Mouse (Mus musculus) intestine, postnatal 0 days (tissue): ENCODE measurements around the gene Exoc3l. TPM values are rescaled to one million over a fixed set of nuclear protein-coding genes. Genes with fewer than 3 reads are reported as not detected.

Source experiments
- ATAC-seq: fragments of 200-750 bp; cut with Nextera tagmentation; 2 replicates; pipeline ENCODE4 v1.8.0; 2017; ENCODE audit warnings: mild to moderate bottlenecking, moderate TSS enrichment, moderate library complexity
- H3K27ac ChIP-seq: fragments of 300-500 bp; sonication (generic); 2 replicates; pipeline ENCODE4 v1.5.1; 2014; ENCODE audit warnings: mild to moderate bottlenecking, low read depth, low read length, moderate library complexity
- H3K27me3 ChIP-seq: fragments of 300-500 bp; sonication (generic); replicated peaks from 2 replicates; pipeline ENCODE4 v1.6.1; 2014; ENCODE audit warnings: low read length, mixed read lengths; ENCODE audit not compliant: control insufficient read depth, insufficient read depth
- H3K36me3 ChIP-seq: fragments of 300-500 bp; sonication (generic); 2 replicates; pipeline ENCODE4 v1.6.1; 2014; ENCODE audit warnings: mild to moderate bottlenecking, moderate library complexity; ENCODE audit not compliant: control insufficient read depth, insufficient read depth
- H3K4me1 ChIP-seq: fragments of 300-500 bp; sonication (generic); replicated peaks from 2 replicates; pipeline ENCODE4 v1.6.1; 2014; ENCODE audit warnings: antibody characterized with exemption, low read length, mixed read lengths; ENCODE audit not compliant: control insufficient read depth, insufficient read depth
- H3K4me2 ChIP-seq: fragments of 300-500 bp; sonication (generic); replicated peaks from 2 replicates; pipeline ENCODE4 v1.6.1; 2014; ENCODE audit warnings: low read depth, mild to moderate bottlenecking, moderate library complexity
- H3K4me3 ChIP-seq: fragments of 300-500 bp; sonication (generic); 2 replicates; pipeline ENCODE4 v1.5.1; 2014; ENCODE audit warnings: low read depth, low read length
- H3K9ac ChIP-seq: fragments of 300-500 bp; sonication (generic); 2 replicates; pipeline ENCODE4 v1.6.1; 2014; ENCODE audit warnings: mild to moderate bottlenecking, low read depth, low read length
- H3K9me3 ChIP-seq: fragments of 300-500 bp; sonication (generic); 2 replicates; pipeline ENCODE4 v1.6.1; 2016; ENCODE audit warnings: mixed run types; ENCODE audit not compliant: control insufficient read depth
- CTCF ChIP-seq: sonication (generic); IDR thresholded peaks from 2 replicates; pipeline ENCODE4 v1.5.1; 2016; ENCODE audit warnings: low read depth, mild to moderate bottlenecking, control low read depth, antibody characterized with exemption, moderate library complexity
- WGBS: fragments of 180-500 bp; shearing (Covaris S2); extraction: QIAGEN DNeasy Blood & Tissue Kit; methylation state at CpG from one replicate; pipeline ENCODE4 v1.1.7; 2014; 5-methylcytosine and 5-hydroxymethylcytosine counted together
- polyA plus RNA-seq: library from polyadenylated mRNA; unstranded; fragments of >200 nt; fragmentation: Nextera tagmentation; extraction: Ambion mirVana; gene quantifications from 2 replicates; pipeline ENCODE4 v1.2.1, GENCODE M21; 2015

Gene Exoc3l
- polyA plus RNA-seq, 1 experiment from 2014 or later, result 2.5 TPM

GRCm38 (mm10) chr8:105317941-105318340 is 22.0 kb upstream of the Exoc3l start:
- ATAC-seq, result no peak
- no peak for TF ChIP-seq CTCF
- H3K4me1 ChIP-seq, result no peaks in the 10 kb centered on the region
- no peak overlapping the region for H3K4me3 ChIP-seq
- 92% methylated on average over 4 of the region's 4 CpGs for WGBS
- H3K9me3 ChIP-seq, result no peaks in the 10 kb centered on the region
- H3K4me2 ChIP-seq, result no peak overlapping the region
- no peak overlapping the region for H3K9ac ChIP-seq
- peaks cover 59% of the 10 kb centered on the region for H3K36me3 ChIP-seq
- H3K27ac ChIP-seq, result no peak overlapping the region
- no peaks in the 10 kb centered on the region for H3K27me3 ChIP-seq

- no peak for ATAC-seq
- no peak for TF ChIP-seq CTCF
- Histone ChIP-seq H3K4me2 (no peak overlapping the region), H3K36me3 (peaks cover 68% of the 10 kb centered on the region), H3K9me3 (no peaks in the 10 kb centered on the region), H3K4me1 (no peaks in the 10 kb centered on the region), H3K4me3 (no peak overlapping the region), H3K27ac (no peak overlapping the region; the same call in 1 of the 2 replicates), H3K27me3 (no peaks in the 10 kb centered on the region), H3K9ac (no peak overlapping the region)
- WGBS, result 90% methylated on average over 18 of the region's 18 CpGs
Observed at GRCm38 (mm10) chr8:105315073-105315769, 19.3 kb upstream of the Exoc3l start.

- Histone ChIP-seq H3K4me2 (no peak overlapping the region), H3K9me3 (no peaks in the 10 kb centered on the region), H3K36me3 (peaks cover 79% of the 10 kb centered on the region), H3K4me3 (no peak overlapping the region), H3K4me1 (no peaks in the 10 kb centered on the region), H3K27ac (no peak overlapping the region), H3K9ac (no peak overlapping the region), H3K27me3 (no peaks in the 10 kb centered on the region)
- no peak for TF ChIP-seq CTCF
- 78% methylated on average over 9 of the region's 9 CpGs for WGBS
- ATAC-seq, result no peak
Observed at GRCm38 (mm10) chr8:105313622-105314402, 17.9 kb upstream of the Exoc3l start.

- no peak overlapping the region for H3K4me3 ChIP-seq
- no peak overlapping the region for H3K4me2 ChIP-seq
- no peak overlapping the region for H3K27ac ChIP-seq
- H3K4me1 ChIP-seq, result no peaks in the 10 kb centered on the region
- H3K36me3 ChIP-seq, result peaks cover 80% of the 10 kb centered on the region
- no peak for TF ChIP-seq CTCF
- ATAC-seq, result no peak
- WGBS, result 87% methylated on average over 8 of the region's 8 CpGs
- no peaks in the 10 kb centered on the region for H3K9me3 ChIP-seq
- no peaks in the 10 kb centered on the region for H3K27me3 ChIP-seq
- H3K9ac ChIP-seq, result no peak overlapping the region
Observed at GRCm38 (mm10) chr8:105312891-105313481, 17.1 kb upstream of the Exoc3l start.

GRCm38 (mm10) chr8:105311718-105312117 is 15.8 kb upstream of the Exoc3l start:
- no peaks in the 10 kb centered on the region for H3K27me3 ChIP-seq
- H3K4me1 ChIP-seq, result no peaks in the 10 kb centered on the region
- no peak overlapping the region for H3K4me3 ChIP-seq
- no peak overlapping the region for H3K27ac ChIP-seq
- TF ChIP-seq CTCF, result 0 out of 2 replicates have a peak, but pooled peaks have one; percentile 27
- no peak for ATAC-seq
- H3K9ac ChIP-seq, result no peak overlapping the region
- H3K9me3 ChIP-seq, result no peaks in the 10 kb centered on the region
- 70% methylated on average over 1 of the region's 1 CpGs for WGBS
- peaks cover 86% of the 10 kb centered on the region for H3K36me3 ChIP-seq
- H3K4me2 ChIP-seq, result no peak overlapping the region

- no peak for ATAC-seq
- no peak overlapping the region for H3K4me2 ChIP-seq
- no peaks in the 10 kb centered on the region for H3K9me3 ChIP-seq
- no peak overlapping the region for H3K4me3 ChIP-seq
- H3K9ac ChIP-seq, result no peak overlapping the region
- WGBS, result 84% methylated on average over 8 of the region's 8 CpGs
- H3K27me3 ChIP-seq, result no peaks in the 10 kb centered on the region
- peaks cover 2% of the 10 kb centered on the region; the same call in 1 of the 2 replicates for H3K4me1 ChIP-seq
- peaks cover 70% of the 10 kb centered on the region for H3K36me3 ChIP-seq
- H3K27ac ChIP-seq, result no peak overlapping the region
- no peak for TF ChIP-seq CTCF
Observed at GRCm38 (mm10) chr8:105310118-105310517, 14.2 kb upstream of the Exoc3l start.
